Mouse (Mus musculus) fat pad, adult 2 months (tissue): Measurements from ENCODE around the gene Basp1.
A peak's percentile ranks its signal among the peaks of the same experiment; 100 is the strongest.

Experiments used
- DNase-seq: peaks from one replicate; pipeline ENCODE4 v3.0.0-alpha.2; 2011; ENCODE audit warnings: low read depth, low spot score; ENCODE audit errors: extremely low read depth

The Basp1 gene

GRCm38 (mm10) chr15:25364160-25364818 lies 49.3 kb downstream of the Basp1 start:
- no peak for DNase-seq

GRCm38 (mm10) chr15:25363636-25364035 lies 49.9 kb downstream of the Basp1 start:
- DNase-seq = no peak

GRCm38 (mm10) chr15:25360825-25361224 lies 52.7 kb downstream of the Basp1 start:
- DNase-seq = no peak

- no peak for DNase-seq
These were observed 54.9 kb downstream of the Basp1 start for GRCm38 (mm10) chr15:25358680-25359097.

- no peak for DNase-seq
These were observed 58.2 kb downstream of the Basp1 start for GRCm38 (mm10) chr15:25355339-25355738.

- DNase-seq = peak; percentile 59
These were observed 58.8 kb downstream of the Basp1 start for GRCm38 (mm10) chr15:25354738-25355137.

GRCm38 (mm10) chr15:25353498-25353897 lies 60.1 kb downstream of the Basp1 start:
- DNase-seq = no peak

- no peak for DNase-seq
These were observed 70.3 kb downstream of the Basp1 start for GRCm38 (mm10) chr15:25343263-25343662.

- no peak for DNase-seq
These were observed 78.3 kb downstream of the Basp1 start for GRCm38 (mm10) chr15:25335277-25335676.

- DNase-seq = no peak
These were observed 81.6 kb downstream of the Basp1 start for GRCm38 (mm10) chr15:25331877-25332445.

GRCm38 (mm10) chr15:25330946-25331345 lies 82.6 kb downstream of the Basp1 start:
- no peak for DNase-seq

- no peak for DNase-seq
These were observed 91.0 kb downstream of the Basp1 start for GRCm38 (mm10) chr15:25322601-25323000.

GRCm38 (mm10) chr15:25322111-25322510 lies 91.5 kb downstream of the Basp1 start:
- DNase-seq = no peak

- DNase-seq = no peak
These were observed 91.9 kb downstream of the Basp1 start for GRCm38 (mm10) chr15:25321636-25322035.

- DNase-seq = no peak
These were observed 99.1 kb downstream of the Basp1 start for GRCm38 (mm10) chr15:25314471-25314870.
